Mouse (Mus musculus): ENCODE data around the gene Abhd15.

Gene Abhd15

DNA sequence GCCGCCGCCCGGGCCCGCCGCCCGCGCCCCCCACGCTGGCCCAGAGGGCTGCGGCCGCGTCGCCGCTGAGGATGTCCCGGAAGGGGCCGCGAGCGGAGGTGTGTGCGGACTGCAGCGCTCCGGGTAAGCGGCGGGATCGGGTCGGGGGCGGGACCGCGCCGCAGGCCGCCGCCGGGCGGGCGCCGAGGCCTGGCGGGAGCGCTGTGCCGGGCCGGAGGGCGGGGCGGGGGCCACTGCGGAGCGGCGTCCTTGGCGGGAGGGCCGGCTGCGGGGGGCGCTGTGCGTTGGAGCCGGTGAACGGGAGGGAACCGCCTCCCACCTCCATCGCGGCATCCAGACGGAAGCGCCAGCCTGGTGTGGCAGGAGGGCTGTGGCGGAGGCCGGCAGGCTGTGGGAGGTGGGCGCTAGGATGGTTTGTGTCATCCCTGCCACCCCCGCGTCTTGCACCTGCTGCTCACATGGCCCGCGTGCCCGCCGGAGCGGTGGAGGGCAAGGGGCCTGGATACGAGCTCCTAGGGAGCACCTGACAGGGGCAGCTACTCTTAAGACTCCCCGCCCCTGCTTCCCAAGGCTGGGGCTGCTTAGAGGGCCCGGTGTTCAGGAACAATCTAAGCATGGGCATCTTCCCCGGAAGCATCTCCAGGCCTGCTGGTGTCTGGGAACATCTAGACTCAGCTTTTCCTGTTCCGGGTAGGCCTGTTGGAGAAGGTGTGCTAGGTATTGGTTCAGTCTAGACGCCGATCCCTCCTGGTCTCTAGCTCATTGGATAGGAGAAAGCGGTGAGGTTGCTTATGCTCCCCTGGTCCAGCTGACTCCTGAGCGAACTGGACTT, 21.2 kb upstream of the Abhd15 start, which contains the start of gene Git1:
Git1 (plus strand) TSS at position 51 of the 832 bp plus-strand sequence.
- DNase-seq (ENCODE audit: low read depth, low spot score), result peak; percentile 69

DNA sequence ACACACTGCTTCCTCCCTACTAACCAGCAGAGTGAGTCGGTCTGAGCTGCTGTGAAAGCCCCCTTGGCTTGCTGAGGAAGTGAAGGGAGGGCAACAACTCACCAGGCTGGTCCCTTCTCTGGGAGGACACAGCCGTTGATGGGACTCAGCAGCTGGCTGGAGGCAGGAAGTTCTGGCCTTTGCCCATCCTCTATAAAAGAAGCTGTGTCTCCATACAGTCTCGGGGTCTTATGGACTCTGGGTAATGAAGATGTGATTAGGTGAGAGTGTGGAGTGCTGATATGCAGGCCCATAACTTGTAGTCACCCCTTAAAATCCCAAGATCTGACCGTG, 20.6 kb upstream of the Abhd15 start:
- no peak for DNase-seq (ENCODE audit: low read depth, low spot score)

DNA sequence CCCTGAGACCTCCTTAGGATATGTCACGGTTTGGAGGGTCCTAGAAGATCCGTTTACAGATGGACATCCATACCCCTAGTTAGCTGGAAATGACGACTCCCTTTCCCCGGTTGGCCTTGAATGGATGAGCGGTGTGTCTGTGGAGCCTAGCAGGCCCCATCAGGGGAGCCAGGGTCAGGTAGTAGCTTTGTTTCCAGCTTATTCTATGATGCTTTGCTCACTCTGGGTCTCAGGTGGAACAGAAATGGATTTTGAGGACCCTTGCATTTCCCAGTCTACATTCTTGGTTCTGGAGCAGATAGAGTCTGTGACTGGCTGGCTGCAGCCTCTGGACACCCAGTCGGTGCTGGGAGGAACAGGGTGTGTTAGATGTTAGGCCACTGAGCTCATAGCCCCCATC, 20.1 kb upstream of the Abhd15 start:
- no peak for DNase-seq (ENCODE audit: low read depth, low spot score)

DNA sequence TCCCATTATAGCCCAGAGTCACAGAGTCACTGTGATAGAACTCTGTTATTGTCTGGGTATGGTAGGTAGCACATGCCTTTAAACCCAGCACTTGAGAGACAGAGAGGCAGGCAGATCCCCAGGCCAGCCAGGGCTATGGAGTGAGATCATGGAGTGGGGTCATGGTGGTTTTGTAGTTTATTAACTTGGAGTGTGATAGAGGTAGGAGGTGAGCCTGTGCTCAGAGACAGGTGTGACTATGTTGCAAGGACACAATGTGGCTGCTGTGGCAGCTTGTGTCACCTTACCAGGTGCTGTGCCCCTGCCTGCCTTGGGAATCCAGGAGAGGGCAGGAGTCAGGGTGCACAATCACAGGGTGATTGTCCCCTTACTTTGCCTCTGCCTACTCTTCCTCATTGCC, 19.4 kb upstream of the Abhd15 start:
- DNase-seq (ENCODE audit: low read depth, low spot score), result no peak

DNA sequence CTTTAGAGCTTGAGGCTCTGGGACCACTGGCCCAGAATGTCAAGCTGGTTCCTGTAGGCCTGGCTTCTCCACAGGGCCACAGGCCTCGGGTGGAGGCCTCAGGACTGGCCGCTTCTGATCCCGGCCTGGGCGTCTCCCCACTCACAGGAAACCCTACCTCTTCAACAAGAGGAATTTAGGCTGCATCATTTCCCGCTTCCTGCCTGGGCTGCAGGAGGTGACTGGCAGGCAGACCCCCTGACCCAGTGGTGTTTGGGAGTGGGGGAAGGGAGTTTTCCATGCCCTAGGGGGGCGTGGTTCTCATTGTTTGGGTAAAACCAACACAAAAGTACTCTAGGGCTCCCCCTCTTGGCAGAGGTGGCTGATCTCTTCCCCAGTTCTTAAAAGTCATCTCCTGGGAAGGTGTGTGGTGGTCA, 17.6 kb upstream of the Abhd15 start:
- DNase-seq (ENCODE audit: low read depth, low spot score), result peak; percentile 98

DNA sequence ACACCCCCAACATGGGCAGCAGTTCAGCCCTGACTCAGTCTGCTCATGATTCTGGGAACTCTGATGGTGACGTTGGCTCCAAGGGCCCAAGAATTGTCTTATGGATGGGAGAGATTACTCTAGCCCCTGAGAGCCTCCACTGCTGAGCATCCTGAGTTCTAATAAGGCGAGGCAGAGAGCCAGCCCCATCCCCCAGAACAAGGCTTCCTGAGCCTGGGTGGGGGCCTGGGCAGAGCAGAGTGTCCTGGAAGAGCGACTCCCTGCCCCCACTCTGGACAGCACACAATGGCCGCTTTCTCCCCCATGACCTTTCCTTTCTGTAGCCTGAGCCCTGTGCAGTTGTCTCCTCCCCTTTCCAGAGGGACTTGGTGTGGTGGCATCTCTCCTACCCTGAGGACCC, 17.1 kb upstream of the Abhd15 start:
- peak; percentile 83 for DNase-seq (ENCODE audit: low read depth, low spot score)

DNA sequence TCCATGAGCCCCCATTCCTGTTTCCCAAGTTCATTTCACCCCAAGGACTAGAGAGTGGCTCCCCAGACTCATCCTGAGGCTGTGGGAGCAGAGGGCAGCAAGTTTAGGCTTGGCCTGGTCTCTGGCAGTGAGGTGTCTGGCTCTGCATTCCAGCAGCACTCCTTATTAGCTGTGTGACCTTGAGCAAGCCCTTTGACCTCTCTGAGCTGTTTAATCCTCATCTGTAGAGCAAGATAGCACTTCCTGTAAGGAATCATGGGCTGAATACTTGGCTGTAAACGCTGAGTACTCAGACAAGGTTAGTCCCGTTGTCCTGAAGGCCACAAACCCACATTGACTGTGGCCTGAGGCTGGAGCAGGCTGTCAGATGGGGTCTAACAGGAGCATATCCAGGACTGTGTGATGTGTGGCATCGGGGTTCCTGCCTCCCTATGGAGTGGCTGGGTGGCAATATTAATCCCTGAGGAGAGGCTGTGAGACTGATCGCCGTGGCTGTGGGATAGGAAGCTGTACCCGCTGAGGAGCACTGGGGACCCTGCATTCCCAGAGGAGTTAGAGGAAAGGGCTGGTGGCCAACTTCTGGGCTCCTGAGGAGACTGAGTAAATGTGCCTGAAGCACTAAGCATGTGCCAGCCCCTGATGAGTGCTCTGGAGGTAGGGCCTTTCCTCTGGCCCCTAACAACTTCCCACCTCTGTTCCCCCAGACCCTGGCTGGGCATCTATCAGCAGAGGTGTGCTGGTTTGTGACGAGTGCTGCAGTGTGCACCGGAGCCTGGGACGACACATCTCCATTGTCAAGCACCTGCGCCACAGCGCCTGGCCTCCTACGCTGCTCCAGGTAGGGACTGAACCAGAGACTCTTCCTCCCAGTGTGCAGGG, 16.4 kb upstream of the Abhd15 start:
- peak; percentile 95 for DNase-seq (ENCODE audit: low read depth, low spot score)

DNA sequence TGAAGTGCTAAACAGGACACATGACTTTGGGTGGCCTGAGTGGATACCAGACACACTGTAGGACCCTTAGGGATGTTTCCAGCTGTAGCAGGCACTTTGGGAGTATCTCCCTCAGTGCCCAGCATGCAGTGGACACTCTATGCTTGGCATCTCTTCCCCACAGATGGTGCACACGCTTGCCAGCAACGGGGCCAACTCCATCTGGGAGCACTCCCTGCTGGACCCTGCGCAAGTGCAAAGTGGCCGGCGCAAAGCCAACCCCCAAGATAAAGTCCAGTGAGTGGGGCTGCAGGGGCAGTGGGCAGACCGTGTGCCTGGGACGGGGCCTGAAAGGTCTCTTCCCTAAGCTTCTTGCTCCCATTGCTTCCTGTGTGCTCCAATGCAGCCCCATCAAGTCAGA, 15.6 kb upstream of the Abhd15 start:
- no peak for DNase-seq (ENCODE audit: low read depth, low spot score)

DNA sequence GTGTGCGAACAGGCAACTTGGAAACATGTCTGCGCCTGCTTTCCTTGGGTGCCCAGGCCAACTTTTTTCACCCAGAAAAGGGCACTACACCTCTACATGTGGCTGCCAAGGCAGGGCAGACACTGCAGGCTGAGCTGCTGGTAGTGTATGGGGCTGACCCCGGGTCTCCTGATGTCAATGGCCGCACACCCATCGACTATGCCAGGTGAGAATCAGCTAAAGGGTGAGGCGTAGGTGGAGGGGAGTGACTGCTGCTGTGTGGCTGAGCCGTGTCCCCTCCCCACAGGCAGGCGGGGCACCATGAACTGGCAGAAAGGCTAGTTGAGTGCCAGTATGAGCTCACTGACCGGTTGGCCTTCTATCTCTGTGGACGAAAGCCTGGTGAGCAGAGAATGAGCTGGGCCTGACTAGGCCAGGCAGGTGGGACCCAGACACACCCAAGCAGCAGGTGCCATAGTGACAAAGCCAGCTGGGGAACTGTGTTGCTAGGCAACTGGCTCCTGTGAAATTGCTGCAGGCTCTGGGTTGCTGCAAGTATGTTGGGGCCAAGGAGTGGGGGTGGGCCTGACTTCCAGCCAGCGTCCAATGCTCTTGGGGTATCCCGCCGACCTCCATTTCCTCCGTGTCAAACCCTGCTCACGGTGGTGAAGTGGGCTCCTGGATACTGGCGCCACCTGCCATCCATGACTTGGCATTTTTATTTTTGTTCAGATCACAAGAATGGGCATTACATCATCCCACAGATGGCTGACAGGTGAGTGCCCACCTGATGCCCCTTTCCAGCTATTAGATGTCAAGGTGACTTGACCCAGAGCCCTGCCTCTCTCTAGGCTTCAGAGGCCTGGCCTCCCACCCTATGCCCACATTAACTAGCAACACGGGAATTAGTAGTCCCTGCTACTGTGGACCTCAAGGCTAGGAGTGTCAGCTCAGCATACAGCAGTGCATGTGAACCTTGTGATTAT, 14.3 kb upstream of the Abhd15 start:
- peak; percentile 91 for DNase-seq (ENCODE audit: low read depth, low spot score)

DNA sequence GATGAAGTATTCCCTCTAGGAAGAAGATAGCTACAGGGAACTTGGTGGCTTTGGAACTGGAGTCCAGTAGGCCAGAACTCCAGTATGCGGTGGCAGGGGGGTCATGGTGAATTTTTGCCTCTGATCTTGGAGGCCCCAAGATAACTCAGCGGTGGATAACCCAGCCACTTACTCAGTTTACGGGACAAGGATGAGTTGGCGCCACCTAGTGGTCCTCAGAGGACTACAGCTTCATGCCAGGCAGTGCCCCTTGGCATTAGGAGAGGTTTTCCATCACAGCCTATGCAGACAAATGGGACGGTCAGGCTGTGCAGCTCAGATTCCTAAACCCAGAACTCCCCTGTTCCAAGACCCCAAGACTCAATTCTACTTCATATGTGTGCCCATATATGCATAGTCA, 13.5 kb upstream of the Abhd15 start:
- peak; percentile 81 for DNase-seq (ENCODE audit: low read depth, low spot score)

DNA sequence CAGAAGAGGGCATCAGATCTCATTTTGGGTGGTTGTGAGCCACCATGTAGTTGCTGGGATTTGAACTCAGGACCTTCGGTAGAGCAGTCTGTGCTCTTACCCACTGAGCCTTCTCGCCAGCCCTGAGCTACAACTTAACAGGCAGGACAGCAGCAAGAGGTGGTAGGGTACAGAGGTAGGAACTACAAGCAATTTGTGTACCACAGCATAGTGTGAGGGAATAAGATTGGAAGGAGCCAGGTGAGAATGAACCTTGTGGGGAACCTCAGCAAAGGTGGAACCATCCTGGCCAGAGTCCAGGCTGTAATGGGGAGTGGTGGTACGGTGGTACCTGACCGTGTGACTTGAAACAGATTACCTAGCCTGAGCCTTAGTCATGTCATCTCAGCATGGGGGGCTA, 12.9 kb upstream of the Abhd15 start:
- no peak for DNase-seq (ENCODE audit: low read depth, low spot score)

DNA sequence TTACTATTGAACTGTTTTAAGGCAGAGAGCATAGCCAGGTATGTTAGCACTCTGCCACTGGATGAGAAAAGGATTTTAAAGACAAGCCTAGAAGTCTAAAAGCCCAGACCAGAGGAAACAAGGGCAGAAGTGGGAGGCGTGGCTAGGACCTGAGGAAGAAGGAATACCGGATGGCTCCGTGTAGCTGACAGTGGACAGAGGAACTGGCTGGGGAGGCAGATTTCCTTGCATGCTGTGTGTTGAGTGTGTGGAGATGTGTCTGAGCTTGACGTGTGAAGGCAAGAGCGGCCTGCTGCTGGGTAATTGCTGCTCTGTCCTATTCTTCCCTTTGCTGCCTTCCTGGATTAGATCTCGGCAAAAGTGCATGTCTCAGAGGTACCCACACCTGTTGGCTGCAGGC, 12.4 kb upstream of the Abhd15 start:
- no peak for DNase-seq (ENCODE audit: low read depth, low spot score)

DNA sequence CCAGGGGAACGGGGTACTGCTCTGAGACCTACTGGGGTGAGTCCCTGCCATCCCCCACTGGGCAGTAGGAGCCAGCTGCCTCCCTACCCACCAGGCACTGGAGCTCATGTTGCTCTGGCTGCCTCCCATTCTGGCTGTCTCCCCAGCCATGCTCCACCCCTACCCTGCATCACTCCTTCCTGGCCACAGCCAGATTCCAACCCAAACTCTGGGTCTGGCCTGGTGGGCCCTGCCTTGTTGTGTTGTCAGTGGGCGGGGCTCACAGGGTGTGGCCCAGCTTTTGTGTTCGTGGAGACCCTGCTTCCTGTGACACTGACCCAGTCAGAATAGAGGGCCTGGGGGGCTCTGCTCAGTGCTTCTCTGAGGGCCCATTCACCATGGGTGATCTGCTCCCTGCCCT, 11.4 kb upstream of the Abhd15 start:
- DNase-seq (ENCODE audit: low read depth, low spot score), result peak; percentile 88

DNA sequence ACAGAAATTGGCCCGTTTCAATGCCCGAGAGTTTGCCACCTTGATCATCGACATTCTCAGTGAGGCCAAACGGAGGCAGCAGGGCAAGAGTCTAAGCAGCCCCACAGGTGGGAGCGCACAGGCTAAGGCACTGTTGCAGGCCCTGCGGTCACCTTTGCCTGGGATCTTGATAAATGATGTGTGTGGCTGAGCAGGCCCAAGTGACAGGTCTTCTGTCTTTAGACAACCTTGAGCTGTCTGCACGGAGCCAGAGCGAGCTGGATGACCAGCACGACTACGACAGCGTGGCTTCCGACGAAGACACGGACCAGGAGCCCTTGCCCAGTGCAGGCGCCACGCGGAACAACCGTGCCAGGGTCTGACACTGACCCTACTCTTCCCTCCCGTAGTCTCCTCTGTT, 10.5 kb upstream of the Abhd15 start:
- no peak for DNase-seq (ENCODE audit: low read depth, low spot score)

DNA sequence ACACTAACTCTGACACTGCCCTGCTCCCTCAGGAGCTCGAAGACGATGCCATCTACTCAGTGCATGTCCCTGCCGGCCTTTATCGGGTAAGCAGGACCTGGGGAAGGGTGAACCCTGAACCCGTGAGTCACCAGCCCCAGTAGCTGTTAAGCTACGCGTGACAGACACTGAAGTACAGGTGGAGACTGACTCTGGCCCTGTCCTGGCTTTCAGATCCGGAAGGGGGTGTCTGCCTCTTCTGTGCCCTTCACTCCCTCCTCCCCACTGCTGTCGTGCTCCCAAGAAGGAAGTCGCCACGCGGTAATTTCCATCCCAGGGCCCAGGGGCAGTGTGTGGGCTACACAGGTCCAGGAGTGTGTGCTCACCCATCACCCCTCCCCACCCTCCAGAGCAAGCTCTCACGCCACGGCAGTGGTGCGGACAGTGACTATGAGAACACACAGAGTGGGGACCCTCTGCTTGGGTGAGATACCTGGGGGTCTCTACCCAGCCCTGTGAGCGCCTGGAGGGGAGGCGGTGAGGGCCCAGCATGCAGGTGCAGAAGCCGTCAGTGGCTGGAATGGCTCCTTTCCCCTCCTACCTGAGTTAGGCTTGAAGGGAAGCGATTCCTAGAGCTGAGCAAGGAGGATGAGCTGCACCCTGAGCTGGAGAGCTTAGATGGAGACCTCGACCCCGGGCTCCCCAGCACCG, 9.5 kb upstream of the Abhd15 start:
- no peak for DNase-seq (ENCODE audit: low read depth, low spot score)

DNA sequence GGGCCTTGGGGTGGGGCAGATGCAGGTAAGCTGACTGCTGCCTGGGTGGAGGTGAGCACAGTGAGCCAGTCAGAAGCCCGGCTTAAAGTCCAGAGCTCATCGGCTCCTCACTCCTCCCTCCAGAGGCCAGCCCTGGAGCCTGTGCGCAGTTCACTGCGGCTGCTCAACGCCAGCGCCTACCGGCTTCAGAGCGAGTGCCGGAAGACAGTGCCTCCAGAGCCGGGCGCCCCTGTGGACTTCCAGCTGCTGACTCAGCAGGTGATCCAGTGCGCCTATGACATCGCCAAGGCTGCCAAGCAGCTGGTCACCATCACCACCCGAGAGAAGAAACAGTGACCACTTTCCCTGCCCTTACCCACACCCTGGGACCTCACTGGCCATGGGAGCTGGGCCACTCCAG, 8.6 kb upstream of the Abhd15 start:
- DNase-seq (ENCODE audit: low read depth, low spot score), result no peak

DNA sequence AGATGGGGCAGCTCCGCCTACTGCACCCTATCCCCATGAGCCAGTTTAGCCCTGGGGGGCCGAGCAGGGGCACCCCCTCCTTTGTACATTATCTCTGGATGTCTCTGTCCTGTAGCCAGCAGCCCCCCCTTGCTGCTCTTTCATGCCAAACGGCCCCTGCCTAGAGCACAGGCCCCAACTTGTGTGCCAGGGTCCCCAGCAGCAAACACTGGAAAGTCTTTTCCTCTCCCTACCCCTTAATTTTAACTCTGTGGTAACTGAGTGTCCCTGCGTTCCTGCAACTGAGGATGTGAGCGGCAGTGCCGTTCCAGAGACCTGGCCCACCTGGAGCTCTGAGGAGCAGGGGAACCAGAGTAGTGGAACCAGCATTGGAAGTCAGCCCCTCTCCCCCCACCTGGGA, 8.0 kb upstream of the Abhd15 start:
- DNase-seq (ENCODE audit: low read depth, low spot score), result no peak

DNA sequence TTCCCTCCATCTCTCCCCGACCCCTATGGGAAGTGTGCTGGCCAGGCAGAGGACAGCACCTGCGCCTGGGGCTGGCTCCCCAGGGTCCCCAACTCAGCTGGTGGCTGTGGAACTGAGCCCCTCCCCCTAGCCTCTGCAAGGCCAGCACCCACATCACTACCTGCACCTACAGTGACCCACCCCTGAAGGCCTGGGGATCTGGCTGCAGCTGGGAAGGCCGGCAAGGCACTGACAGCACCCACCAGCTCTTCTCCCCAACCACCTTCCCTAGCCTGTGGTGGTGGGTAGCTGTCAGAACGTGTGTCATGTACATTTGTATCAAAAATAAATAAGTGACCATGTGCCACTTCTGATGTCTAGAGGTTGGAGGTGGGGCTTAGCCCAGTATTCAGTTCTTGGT, 7.5 kb upstream of the Abhd15 start:
- DNase-seq (ENCODE audit: low read depth, low spot score), result no peak

DNA sequence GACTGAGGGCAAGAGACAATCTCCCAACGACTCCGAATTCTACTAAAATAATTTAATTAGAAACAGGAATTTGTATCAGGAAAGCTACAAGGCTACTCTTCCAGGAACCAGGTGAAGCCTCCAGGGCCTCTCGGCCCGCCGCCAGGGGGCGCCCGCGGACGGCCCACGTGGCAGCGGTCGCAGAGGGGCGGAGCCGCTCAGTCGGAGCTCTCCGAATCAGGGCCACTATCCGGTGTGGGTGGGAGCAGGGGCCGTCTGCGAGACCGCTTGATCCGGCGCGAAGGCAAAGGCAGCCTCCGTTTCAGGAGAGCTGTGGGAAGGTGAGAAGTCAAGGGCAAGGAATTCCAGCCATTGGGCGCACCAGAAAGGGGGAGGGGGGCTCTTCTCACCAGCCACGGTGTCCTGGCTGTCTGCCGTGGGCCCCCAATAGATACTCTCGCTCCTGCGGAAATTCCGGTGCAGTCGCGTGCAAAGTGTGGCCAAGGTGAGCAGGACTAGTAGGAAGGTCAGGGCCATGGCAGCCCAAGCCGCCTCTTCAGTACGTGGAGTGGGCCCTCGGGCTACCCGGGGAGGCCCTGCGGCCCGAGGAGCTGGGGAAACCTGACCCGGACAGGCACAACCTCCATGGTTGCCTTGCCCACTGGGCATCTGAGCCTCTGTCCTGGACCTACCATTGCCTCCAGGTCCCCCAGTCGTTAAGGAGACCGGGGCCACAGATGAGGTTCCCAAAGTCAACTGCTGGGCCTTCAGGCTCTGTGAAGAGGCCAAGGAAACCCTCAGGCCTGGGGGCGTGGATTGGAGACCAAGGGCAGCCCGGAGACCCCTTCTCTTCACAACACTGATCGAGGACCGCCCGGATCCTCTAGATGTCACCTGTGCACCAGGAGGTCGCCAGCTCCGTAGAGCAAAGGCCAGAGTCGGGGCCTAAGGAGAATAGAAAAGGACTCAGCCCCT, 6.6 kb upstream of the Abhd15 start:
- DNase-seq (ENCODE audit: low read depth, low spot score), result peak; percentile 89

DNA sequence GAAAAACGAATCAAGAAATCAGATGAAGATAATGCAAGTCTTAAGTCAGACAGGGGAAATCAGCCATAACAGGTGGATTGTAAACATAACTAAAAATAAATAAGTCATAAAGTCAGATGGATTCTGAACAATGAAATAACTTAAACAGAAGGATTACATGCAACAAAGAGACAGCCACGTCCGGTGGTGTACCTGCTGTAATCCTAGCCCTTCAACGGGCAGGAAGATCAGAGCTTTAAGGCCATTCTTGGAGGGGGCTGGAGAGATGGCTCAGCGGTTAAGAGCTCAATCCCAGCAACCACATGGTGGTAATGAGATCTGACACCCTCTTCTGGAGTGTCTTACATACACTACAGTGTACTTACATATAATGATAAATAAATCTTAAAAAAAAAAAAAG, 3.6 kb upstream of the Abhd15 start:
- DNase-seq (ENCODE audit: low read depth, low spot score), result no peak

Data from R1 (cell line).